Mouse (Mus musculus): ENCODE measurements around the gene Gramd1a. TPM values are rescaled to one million over a fixed set of nuclear protein-coding genes. Genes with fewer than 3 reads are reported as not detected.

The Gramd1a gene
- total RNA-seq, 2 experiments from 2014 or later, result 35.7 to 37.1 TPM

DNA sequence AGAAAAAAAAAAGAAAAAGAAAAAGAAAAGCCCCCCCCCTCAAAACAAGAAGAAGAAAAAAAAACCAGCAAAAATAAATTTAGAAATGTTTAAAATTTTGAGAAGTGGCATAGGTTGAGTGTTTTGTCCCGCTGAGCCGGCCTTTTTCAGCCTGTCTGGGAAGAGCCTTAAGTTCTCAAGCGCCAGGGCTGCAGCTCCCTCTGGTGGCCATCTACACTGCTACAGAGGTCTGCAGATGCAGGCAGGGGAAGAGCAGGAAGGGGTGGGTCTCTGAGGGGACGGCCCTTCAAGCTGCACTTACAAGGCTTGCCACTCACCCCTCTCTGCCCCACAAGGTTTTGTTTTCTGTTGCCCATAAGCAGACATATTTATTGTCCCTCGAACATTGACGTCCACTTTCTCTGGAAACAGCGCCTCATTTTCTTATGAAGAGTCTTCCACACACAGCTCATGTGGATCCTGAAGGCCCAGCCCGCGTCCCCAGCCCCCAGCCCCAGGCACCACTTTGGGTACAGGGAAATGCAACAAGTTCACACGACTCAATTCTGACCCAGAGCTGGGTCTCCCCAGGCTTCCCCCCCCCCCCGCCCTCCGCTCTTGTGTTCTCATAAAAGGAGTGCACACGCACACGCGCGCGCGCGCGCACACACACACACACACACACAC, 58.0 kb downstream of the Gramd1a start:
- DNase-seq (ENCODE audit: low spot score), result peak; percentile 92

DNA sequence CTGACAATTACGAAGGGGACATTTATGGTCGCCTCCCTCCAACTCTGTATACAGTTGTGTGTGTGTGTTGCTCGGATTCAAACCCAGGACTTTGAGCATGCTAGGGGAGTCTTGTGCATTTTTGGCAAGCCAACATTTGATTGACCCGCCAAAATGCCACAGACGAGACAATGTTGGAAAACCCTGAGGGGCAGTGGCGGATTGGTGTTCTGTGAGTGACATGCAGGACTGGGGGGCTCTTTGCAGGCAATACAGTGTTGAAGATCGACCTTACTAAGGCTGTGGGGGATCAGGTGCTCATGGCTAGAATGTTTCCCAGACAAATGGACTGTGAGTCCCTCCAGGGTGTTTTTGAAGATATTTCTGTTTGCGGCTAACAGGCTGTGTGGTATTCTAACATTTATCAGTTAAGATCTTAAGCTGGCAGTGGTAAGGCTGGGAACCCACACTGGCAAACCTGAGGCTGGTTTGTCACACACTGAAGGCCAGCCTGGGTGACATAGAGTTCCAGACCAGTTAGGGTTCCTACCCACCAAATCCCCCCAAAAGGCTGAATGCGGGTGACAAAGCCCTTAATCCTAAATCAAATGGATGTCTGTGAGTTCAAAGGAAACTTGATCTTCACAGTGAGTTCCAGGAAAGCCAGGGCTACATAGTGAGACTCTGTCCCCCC, 58.7 kb downstream of the Gramd1a start:
- DNase-seq (ENCODE audit: low spot score), result no peak

DNA sequence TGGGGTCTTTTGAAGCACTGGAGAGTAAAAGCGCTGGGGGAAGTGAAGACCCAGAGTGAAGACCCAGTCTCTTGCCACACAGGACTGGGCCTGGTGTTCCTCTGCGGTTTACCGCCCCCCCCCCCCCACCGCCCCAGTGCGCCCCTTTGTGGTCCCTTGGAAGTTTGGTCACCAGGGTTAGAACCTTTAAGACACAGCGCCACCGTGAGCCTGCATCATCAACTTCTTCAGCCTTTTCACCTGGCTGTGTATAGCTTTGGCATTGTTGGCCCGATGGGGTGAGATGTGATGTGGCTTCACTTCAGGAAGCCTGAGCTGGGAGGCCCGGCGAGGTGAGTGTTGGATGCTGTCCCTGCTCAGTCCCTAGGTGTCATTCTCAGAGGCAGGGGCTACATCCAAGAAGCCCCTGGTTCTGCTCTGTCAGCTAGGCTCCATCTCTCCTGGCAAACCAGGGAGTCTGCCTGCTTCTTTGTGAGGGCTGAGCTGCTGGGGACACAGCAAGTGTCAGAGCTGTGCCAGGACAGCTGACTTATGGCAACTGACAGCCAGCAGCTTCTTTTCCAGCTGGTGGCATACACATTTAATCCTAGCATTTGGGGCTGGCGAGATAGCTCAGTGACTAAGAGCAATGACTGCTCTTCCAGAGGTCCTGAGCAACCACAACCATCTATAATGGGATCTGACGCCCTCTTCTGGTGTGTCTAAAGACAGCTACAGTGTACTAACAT, 60.8 kb downstream of the Gramd1a start:
- no peak for DNase-seq (ENCODE audit: low spot score)

DNA sequence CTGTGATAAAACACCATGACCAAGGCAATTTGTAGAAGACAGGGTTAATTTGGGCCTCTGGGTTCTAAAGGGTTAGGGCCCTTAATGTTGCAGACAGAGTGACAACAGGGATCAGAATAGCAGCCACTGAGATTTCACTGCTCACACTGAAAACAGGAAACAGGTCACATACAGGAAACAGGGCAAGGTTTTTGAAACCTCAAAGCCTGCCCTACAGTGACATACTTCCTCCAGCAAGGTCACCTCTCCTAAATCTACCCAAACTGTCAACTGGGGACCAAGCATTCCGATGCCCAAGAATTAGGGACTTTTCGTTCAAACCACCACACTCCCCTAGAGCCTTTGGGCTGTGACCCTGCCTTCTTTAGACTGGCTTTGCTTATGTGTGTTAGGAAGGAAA, 66.0 kb downstream of the Gramd1a start:
- DNase-seq (ENCODE audit: low spot score), result no peak

DNA sequence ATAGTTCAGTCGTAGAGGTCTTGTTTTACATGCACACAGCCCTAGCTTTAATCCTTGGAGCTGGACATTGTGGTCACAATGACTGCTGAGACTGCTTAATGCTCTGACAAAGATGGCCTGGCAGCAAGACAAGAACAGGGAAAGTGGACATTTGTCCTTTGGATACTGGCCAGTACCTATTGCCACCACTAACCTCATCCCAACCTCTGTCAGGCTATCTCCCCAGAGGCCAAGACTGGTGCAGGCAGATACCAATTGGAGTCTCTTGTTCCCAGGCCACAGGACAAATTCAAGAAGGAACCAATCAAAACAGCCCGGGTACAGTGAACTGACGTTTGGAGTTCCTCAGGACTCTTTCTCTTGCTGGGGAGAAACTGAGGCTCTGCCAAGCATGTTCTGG, 67.5 kb downstream of the Gramd1a start:
- DNase-seq (ENCODE audit: low spot score), result no peak

DNA sequence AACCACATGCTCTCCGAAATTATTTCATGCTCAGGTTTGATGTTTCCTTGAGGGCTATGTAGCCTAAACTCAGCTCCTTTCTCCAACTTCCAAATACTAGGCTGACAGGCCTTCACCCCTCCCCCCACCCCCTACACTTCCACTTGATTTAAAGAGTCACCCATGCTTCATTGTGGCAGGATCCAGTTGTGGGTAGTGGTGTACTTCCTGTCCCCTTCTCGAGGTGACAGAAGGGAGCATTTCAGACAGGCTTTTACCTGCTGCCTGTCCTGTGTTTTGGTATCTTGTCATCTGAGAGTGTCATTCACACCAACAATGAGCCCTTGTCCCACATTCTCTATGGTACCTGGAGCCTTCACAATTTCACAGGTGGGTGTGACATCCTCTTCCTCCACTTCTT, 68.4 kb downstream of the Gramd1a start:
- no peak for DNase-seq (ENCODE audit: low spot score)

DNA sequence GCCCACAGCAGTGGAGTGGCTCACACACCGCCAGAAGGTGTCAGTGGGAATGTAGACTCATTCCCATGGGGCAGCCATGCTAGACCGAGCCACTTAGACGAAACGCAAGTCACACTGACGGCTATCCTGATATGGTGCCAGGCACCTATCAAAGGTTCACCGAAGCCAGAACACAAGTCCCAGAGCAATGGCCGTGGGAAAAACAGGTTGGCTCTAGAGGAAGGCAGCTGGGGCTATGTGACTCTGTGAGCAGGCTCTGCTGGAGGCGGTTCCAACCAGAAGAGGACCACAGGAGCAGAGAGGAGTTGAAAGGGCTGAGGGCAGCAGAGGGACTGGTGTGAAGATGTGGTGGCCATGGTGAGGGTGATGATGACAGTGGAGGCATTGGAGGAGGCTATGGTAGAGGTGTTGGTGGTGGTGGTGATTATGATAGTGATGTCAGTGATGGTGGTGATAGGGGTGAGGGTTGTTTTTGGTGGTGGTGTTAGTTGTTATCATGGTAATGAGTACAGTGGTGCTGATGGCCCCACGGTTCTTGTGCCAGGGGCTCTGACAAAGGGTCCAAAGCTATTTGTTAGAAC, 69.4 kb downstream of the Gramd1a start:
- DNase-seq (ENCODE audit: low spot score), result no peak

DNA sequence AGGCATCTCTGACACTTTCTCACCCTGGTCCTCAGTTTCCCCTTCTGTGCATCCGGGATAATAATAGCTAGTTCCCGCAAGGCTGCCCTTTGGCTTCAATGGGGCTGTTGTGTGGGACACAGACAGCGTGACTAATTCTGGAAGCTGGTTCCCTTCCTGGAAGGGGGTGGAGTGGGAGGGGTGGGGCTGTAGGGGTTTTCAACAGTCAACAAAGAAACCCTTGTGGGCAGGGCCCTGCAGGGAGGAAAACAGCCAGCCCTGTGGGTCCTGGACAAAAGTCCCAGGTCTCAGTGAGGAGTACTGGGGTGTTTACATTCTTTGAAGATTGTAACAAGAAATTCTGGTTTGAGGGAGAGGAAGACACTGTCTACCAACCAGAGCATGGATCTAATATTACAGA, 70.5 kb downstream of the Gramd1a start:
- DNase-seq (ENCODE audit: low spot score), result peak; percentile 56

DNA sequence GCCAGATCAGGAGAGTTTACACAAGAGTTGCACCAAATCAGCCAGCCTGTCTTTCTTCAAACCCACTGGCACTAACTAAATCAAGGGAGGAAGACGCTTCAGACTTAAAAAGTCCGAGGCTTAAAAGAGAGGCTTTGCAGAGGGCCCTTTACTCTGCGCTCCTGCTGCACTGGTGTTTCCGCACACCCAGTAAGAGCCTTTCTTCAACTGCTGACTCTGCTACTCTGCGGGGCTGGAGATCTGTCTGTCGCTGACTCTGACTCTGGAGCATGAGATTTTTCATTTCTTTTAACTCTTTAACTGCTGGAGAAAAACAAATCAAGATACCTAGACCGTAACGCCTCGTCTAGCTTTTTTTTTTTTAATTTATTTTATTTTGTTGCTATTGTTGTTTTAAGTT, 71.6 kb downstream of the Gramd1a start:
- no peak for DNase-seq (ENCODE audit: low spot score)

DNA sequence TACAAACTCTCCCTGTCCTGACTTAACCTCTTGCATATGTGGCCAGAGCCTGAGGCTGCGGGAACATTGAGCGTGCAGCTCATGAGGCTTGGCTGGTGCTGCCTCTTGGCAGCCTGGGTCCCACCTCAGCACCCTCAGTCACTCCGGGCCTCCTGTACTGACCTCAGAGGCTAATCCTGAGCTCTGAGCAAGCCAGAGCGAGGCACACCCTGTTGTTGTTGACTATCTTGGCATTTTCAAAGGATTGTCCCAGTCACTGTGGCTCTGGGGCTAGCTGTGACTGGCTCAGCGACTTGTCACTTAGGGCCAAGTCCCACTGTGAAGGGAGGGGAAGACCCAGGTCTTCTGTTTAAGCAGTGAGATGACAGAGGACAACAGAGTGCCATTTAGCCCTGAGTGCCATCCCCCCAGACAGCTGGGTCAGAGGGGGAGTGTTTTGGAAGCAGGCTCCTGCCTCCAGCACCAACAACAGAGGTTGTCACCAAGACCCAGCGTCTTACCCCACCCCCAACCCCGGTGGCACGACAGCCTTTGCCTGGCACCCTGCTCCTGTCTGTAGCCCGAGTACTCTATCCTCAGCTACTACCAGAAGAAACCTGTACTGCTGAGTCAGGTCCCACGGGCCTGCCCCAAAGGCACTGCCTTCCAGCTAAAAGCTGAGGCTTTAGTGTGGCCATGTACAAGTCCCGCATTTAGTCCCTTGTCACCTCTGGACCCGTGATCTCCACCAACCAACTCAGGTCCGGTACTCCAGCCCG, 72.7 kb downstream of the Gramd1a start:
- DNase-seq (ENCODE audit: low spot score), result peak; percentile 88

DNA sequence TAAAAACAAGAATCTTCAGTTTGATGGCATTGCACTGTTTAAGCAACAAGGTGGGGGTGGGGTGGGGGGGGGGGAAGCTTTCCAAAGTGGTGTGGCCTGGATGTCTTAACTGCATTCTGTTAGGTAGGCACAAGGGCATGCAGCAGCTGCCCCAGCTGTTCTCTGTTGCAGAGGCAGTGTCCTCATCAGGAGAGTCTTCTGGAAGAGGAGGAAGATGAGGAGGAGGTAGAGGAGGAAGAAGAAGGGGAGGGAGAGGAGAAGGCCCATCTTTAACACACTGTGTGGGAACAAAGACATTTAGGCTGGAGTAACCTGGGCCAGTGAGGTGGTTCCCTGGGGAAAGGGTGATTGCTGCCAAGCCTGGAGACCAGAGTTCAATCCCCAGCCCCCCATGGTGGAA, 73.6 kb downstream of the Gramd1a start:
- DNase-seq (ENCODE audit: low spot score), result no peak

DNA sequence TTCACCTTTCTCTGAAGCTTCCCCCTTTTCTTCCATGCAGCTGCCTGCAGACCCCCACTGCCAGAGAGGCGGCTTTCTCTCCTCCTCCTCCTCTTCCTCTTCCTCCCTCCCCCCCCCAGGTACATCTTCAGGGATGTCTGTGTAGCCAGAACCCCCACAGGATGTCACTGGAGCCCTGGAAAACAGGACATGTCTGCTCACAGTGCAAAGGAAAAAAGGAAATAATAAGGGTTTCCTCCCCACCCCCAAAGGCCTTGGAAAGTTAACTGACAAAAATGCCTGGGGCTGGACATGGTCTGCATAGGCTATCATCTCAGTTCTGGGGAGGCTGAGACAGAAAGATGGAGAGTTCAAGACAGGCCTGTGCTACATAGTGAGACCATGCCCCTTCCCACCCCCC, 74.6 kb downstream of the Gramd1a start:
- no peak for DNase-seq (ENCODE audit: low spot score)

DNA sequence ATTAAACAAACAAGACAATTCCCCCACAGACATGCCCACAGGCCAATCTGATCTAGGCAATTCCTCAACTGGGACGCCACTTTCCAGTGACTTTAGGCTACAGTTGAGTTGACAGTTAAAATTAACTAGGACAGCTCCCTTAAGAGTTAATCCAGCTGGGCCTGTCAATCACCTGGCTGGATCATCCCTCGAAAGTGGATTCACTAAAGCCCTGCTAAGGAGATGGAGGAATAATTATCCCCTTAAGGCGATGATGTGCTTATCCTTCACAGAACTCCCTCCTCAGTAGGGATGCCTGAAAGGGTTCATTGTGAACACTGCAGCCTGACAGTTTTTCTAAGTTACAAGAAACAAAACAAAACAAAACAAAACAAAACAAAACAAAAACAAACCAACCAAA, 75.1 kb downstream of the Gramd1a start:
- no peak for DNase-seq (ENCODE audit: low spot score)

Other genes with a start within 250 kb of the Gramd1a start
- gene Mag, start 241.0 kb downstream of the Gramd1a start, total RNA-seq (2021), result under 1 TPM; 0.48 to 0.76 TPM
- gene Hamp2, start 231.2 kb downstream of the Gramd1a start, total RNA-seq (2021), result not detected
- 1 to 10 TPM in 1 of 2 experiments, not detected in 1; 2.2 TPM for gene Hamp, start 211.9 kb downstream of the Gramd1a start, total RNA-seq (2021)
- gene Usf2, start 199.1 kb downstream of the Gramd1a start, total RNA-seq (2021), result 10 to 100 TPM; 80.6 to 92.8 TPM
- under 1 TPM; 0.30 to 0.55 TPM for gene Lsr, start 182.4 kb downstream of the Gramd1a start, total RNA-seq (2021)
- not detected for gene Fam187b, start 182.1 kb downstream of the Gramd1a start, total RNA-seq (2021)
- 10 to 100 TPM in 1 of 2 experiments, 1 to 10 TPM in 1; 7.6 to 13.4 TPM for gene Fxyd5, start 113.4 kb downstream of the Gramd1a start, total RNA-seq (2021)
- gene Fxyd7, start 104.4 kb downstream of the Gramd1a start, total RNA-seq (2021), result 1 to 10 TPM in 1 of 2 experiments, under 1 TPM in 1; 0.94 to 1.2 TPM
- 1,000 to 10,000 TPM in 1 of 2 experiments, 100 to 1,000 TPM in 1; 983 to 1,012 TPM for gene Fxyd1, start 98.7 kb downstream of the Gramd1a start, total RNA-seq (2021)
- 1 to 10 TPM; 1.7 to 3.5 TPM for gene Lgi4, start 96.6 kb downstream of the Gramd1a start, total RNA-seq (2021)
- gene Fxyd3, start 79.2 kb downstream of the Gramd1a start, total RNA-seq (2021), result 1 to 10 TPM in 1 of 2 experiments, under 1 TPM in 1; 1.00 to 1.6 TPM
- gene Hpn, start 40.6 kb downstream of the Gramd1a start, total RNA-seq (2021), result 10 to 100 TPM; 15.0 to 20.7 TPM
- 100 to 1,000 TPM; 924 to 953 TPM for gene Scn1b, start 28.9 kb downstream of the Gramd1a start, total RNA-seq (2021)
- not detected for gene Scgb2b2, start 134.6 kb upstream of the Gramd1a start, total RNA-seq (2021)
- gene Scgb1b2, start 135.9 kb upstream of the Gramd1a start, total RNA-seq (2021), result not detected
- not detected for gene Scgb2b3, start 206.2 kb upstream of the Gramd1a start, total RNA-seq (2021)
- not detected for gene Scgb1b3, start 219.7 kb upstream of the Gramd1a start, total RNA-seq (2021)